Mouse (Mus musculus): ENCODE measurements at regions not wholly inside any gene's neighbourhood (a gene's known extent, or its start where the extent isn't known, plus 50 kb on each side); places are given as distances from the start of the nearest gene placed in this dataset.
"Not testable (repeated sequence)": the region's sequence is repeated elsewhere in the genome, so short reads cannot be mapped to it uniquely, and the experiment has no call there.

DNA sequence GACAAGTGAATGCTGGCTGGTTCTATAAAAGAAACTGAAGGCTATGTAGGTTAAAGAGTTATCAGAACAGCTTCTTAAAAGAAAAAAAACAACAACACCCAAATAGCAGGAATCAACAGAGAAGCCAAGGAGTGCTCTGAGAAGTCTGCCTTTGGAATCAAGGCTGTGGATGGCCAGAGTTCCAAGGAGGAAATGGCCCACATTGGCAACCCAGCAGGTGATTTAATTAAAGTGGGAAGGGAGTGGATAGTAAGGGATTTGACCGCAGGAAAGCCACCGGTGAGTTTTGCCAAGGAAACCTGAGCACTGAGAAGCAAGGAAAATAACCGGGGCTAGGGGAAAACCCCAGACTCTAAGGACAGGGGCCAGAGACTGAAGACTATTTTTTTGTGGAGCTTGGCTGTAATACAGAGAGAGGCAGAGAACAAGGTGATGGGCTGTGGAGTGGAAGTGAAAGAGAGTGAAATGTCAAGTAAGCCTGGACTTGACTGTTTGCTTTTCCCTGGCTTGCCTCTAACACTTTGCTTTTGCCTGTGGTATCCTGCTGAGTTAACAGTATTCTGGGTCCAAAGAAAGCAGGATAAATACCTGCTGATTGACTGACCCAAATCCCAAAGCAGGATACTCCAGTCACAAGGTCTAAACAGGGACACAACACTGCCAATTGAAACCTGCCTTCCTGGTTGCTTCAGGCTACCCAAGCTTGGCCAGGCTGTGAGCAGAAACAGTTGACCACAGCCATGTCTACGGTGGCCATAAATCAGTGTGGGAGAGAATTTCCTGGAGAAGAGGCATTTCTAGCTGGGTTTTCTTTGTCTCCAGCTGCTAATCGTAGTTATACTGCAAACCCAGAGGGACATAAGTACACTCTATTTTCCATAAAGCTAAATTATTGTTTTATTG lies 125.9 kb downstream of the Arrdc3 start:
- DNase-seq (ENCODE audit: low read depth, low spot score) = no peak

DNA sequence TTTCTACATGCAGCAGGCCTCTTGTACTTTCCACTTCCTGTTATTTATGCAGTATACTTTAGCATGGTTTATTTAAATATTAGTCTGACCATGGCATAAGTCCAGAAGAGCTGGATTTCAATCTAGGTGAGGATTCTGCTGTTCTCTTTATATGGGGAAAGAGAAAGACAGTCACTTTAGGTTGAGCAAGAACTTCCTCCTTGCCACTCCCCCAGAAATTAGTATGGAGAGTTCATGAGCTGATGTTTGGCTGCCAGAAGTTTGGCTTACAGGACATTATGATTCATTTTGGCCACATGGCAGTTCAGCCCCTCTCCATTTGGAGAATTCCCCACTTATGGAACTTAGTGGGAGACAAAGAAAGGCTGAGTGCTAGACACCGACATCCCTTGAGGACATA lies 130.8 kb downstream of the Arrdc3 start:
- no peak for DNase-seq (ENCODE audit: low read depth, low spot score)

GRCm38 (mm10) chr13:81020106-81020747 lies 137.0 kb downstream of the Arrdc3 start:
- no peak for DNase-seq (ENCODE audit: low read depth, low spot score)

- DNase-seq (ENCODE audit: low read depth, low spot score) = no peak
Measured at GRCm38 (mm10) chr13:81020811-81021210, 137.6 kb downstream of the Arrdc3 start.

GRCm38 (mm10) chr13:81022410-81022809 lies 139.2 kb downstream of the Arrdc3 start:
- no peak for DNase-seq (ENCODE audit: low read depth, low spot score)

DNA sequence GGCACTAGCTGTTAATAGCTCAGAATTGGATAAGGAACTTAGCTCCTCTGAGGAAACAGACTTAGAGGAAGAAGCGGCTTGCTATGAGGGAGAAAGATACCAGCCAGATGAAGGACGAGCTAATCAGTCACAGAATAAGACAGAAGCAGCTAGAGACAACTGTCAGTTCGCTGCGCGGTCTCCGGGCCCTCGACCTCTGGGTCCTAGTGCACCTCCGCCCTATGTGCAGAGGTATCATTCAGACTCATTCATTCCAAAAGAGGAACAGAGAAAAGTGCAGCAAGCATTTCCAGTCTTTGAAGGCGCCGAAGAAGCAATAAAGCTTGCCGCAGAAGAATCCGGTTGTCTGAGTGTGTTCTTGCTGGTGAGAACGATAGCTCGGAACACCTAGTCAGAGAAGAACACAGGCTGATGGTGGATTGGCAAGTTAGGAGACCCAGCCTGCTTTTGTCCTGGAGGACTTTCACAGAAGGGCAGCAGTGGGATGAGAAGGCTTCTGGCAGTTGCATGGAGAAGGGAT lies 142.1 kb downstream of the Arrdc3 start:
- DNase-seq (ENCODE audit: low read depth, low spot score) = not testable (repeated sequence)

DNA sequence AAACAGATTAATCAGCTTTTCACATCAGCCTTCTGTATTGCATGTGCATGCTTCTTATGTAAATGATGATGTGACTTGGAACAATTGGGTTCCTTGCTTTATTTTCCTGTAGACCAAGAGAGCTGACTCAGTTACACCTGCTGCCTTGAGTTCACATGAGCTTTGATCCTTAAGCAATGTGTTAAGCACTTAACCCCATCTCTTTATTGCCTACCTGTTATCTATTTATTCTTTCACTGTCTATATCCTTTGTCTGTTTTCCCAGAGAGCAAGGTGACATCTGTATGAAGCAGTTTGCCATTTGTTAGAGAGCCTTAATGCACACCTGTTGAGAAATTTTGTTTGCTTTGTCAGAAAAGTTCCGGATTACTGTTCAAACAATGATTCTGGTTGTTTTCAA lies 154.1 kb downstream of the Arrdc3 start:
- DNase-seq (ENCODE audit: low read depth, low spot score) = no peak

- DNase-seq (ENCODE audit: low read depth, low spot score) = no peak
Measured at GRCm38 (mm10) chr13:81038736-81039135, 155.6 kb downstream of the Arrdc3 start.

- no peak for DNase-seq (ENCODE audit: low read depth, low spot score)
Measured at GRCm38 (mm10) chr13:81040494-81040893, 157.3 kb downstream of the Arrdc3 start.

DNA sequence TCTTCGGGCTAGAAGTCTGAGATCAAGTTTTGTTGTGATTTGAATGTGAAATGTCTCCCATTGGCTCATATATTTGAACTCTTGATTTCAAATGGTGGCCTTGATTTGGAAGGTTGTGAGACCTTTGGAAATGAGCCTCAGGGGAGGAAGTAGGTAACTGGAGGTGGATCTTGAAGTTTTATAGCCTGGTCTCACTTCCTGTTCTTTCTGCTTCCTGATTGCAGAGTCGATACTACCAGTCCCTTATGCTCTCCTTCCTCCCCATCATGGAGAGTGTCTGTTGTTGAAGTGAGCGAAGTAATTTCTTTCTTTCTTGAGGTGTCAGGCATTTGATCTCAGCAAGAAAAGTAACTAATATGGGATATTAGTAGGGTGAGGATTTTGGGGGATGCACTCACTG lies 158.5 kb downstream of the Arrdc3 start:
- DNase-seq (ENCODE audit: low read depth, low spot score) = no peak
